Comparison of ENCODE assay signal across 12 mouse cellular contexts in genomic region chr7:112397786-112398185, GRCm38 (mm10).
"Had no signal": no experiment of that assay in that cellular context is flagged by ENCODE, and none has a peak within 500 bp of the region (broad histone marks: within the 10 kb centered on the region; RNA-seq: fewer than 3 reads in every experiment).

No protein-coding gene starts in this region.

- DNase-seq: gastrocnemius, postnatal 14 days; gastrocnemius, postnatal 36 days; heart, adult 11 months; heart, adult 2 months; heart, postnatal 14 days; heart, postnatal 36 days; kidney, adult 11 months; kidney, adult 2 months; kidney, postnatal 10 days; kidney, postnatal 25 days; kidney, postnatal 4 days; left cerebral cortex, postnatal 4 days had no signal
